Mouse (Mus musculus) monocyte, adult 2 months (primary cell): ENCODE measurements around the gene Lbh.

Source experiments
- DNase-seq, 2 experiments: peaks; one replicate each; pipeline ENCODE4 v3.0.0; 2022; ENCODE audit warnings: low spot score in 2 of 2, low read depth in 1 of 2

The Lbh gene

DNA sequence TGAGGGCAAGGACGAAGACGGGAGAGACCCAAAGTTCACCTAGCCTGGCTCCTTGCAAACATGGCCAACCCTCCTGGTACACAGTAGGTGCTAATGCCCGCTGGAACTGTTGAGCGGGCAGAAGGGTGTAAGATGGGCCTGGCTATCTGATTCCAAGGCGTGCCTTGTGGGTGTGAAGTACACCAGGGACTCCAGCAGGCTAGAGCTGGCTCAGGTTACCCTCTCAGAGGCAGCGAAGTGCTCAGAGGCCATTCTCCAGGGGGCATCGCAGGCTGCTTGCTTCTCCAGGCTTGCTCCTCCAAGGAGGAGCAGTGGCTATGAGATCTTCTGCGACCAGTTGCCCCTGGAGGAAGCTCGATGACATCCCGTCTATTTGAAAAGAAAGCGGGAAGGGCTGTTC, 6.8 kb upstream of the Lbh start:
- DNase-seq, result no peak

DNA sequence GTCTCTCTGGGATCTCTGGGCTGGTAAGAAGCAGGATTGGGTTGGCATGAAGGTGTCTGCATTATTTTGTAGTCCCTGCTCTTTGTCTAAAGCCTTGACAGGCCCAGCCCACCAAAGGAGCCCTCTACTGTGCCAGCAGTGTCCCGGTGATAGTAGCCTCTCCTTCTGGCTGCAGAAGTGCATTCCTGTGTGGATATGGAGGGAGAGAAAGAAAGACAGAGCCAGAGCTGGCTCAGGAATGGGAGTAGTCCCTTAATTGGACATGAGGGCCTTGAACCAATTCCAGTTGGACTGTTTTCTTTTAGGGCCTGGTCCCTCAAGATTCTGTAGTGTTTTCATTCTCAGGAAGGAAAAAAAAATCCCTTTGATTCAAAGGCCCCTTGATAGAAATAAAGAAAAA, 6.4 kb upstream of the Lbh start:
- DNase-seq, result no peak

DNA sequence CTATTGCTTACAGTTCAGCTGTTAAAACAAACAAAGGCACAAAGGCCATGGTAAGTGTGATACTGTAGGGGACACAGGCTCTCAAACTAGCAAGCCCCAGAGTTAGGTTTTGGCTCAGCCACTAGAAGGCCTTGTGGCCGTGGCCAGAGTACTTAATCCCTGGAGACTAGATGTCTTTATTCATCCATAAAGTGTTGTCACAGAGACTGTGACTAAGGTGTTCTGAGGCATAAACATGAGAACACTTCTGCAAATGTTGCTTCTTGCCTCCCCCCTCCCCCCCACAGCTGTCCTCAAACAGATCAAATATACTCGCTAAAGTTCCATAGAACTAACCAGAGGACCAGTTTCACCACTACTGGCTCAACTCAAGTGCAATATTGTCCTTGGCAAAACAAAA, 4.0 kb upstream of the Lbh start:
- no peak for DNase-seq

DNA sequence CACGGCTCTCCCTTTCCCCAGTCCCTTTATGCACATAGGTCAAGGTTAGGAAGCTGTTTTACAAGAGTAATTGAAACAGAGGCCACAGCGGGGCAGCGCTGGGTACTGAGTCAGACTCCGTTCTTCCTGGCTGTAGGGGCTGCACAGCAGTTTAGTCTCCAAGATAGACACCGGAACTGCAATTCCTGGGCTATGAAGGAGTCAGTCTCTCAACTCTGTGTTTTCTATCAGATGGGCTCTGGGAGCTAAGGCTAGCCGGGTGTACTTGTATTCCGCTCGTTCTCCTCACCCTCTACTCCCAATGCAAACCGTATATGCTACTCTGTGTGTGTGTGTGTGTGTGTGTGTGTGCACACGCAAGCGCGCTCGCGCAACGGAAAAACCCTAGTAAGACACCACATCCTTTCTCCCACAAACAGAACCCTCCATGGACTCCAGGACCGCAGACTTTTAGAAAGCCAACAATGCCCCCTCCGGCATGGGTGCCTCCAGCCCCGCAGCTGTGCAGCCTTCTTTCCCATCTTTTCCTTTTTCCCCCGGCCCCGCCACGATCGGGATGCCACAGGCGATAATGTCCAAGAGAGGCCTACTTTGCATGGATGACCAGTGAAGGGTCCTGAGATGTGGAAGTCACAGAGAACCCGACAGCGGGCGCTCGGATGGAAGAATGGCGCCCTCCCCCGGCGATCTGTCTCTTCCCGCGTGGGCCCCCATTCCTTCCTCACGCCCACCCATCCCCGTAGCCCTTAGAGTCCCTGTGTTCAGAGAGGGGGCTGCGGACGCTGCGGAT, 669 bp upstream of the Lbh start:
- peak; percentile 5 to 46 for DNase-seq

DNA sequence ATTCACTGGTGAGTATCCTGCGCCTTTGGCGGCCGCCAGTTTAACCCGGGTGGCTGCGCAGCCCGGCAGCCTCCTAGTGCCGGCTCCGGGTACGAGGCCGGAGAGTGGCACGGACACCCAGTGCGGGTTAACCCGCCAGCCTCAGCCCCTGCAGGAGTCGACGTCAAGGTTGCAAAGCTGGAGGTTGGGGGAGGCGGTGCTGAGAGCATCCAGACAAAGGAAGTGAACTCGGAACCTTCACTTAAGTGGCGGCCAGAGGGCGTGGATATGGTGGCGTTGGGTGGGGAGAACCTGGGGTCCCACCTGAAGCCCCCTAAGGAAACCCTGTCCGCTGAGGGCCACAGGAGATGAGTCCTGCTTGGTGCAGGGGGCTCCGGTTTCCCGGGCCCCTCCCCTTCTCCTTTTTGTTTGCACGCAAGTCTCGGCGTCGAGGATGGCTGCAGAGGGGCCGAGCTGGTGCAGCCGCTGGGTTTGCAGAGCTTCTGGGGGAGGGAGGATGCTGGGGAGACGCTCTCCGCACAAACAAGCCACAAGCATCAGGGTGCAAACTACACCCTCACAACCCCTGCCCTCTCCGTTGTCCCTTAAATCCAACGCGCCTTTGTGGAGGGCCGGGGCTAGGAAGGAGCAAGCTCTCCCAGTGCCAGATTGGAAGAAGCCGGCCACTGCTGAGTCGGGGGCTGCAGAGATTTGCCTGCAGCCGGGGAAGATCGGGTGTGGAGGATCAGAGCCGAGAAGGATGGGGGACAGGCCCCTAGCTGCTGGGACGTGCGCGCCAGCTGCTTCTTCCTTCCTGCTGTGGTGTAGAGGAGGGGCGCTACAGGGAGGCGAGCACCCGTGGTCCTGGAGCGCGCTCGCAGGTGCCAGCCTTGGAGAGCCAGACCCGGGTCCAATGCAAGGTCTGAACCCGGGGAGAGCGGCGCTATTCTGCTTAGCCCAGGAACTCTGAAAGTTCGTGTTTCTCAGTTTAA, 751 bp downstream of the Lbh start:
- peak; percentile 5 to 57 for DNase-seq

DNA sequence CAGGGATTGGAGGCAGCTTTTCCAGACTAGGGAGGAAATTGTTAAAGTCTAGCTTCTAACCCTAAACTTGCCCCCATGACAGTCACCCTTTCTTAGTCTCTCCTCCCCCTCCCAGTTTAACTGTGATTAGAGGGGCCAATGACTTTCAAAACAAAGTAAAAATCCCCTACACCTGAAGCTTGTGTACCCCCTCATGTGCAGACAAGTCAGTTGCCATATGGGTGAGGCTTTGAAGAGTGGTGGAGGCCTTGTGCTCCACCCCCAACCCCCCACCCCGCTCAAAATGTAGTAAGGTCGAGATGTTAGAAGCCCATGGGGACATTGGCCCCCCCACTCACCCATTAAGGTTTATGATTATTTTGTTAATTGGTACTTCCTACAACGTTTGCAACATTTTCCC, 1.5 kb downstream of the Lbh start:
- no peak for DNase-seq

DNA sequence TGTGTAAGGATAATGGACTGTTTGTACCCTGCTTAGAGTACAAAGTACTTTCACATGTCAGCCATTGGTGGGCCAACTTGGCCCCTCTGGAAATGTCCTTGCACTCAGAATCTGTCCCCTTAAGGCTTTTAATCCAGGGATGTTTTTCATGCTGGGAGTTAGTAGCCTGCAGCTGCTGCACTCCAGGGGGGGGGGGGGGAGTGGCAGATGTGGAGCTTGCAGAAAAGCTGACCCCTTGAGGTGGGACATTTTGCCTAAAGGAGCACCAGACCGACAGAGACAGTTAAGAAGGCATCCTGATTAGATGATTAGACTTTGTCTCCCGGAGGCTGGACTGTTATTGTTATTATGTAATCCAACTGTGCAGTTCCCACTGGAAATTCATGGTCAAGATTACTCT, 2.3 kb downstream of the Lbh start:
- no peak for DNase-seq

DNA sequence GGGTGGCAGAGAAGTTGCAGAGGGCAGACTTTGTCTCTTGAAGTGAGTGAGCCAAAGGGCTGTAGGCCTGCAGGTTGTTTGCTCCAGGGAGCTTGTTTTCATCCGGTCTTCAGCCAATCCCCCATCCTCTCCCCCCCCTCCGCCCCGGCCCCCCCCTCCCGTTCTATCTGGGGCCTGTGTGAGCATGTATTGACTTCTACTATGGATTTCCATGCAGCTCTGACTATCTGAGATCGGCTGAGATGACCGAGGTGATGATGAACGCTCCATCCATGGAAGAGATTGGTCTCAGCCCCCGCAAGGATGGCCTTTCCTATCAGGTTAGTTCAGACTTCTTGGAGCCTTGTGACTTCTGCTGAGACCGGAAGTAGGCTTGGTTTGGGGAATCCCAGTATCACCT, 2.9 kb downstream of the Lbh start:
- DNase-seq, result no peak

DNA sequence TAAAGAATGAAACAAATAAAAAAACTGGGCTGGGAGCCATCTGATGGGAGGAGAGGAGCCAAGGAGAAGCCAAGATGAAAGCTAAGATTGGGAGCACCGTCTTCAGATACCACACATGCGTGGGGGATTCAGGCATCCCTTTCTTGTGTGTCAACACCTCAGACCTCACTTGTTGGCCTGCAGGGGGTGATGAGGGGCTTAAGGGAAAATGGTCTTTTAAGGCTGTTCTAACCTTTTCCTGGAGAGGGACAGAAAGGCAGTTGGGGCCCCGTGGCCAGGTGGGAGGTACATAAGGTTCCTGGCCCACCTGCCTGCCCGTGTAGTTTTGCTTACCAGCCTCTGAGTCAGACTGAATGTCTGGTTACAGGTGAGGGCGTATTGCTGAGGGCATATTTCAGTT, 4.1 kb downstream of the Lbh start:
- no peak for DNase-seq

DNA sequence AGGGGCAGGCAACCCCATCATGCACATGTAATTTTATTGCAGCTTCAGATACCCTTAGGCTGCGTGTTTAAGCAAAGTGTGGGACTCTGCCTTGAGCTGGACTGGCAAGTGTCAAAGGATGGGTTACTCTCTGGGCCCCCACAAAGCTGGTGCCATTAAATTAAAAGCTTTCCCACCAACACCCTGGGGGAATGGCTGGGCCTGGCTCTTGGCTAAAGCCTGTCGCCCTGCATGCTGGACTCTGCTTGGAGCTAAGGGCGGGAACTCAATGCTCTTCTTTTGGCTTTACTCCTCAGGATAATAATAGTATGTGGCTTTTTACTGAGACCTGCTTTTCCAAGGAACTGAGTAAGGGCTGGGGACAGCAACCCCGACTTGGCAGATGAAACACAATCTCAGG, 5.2 kb downstream of the Lbh start:
- DNase-seq, result no peak

DNA sequence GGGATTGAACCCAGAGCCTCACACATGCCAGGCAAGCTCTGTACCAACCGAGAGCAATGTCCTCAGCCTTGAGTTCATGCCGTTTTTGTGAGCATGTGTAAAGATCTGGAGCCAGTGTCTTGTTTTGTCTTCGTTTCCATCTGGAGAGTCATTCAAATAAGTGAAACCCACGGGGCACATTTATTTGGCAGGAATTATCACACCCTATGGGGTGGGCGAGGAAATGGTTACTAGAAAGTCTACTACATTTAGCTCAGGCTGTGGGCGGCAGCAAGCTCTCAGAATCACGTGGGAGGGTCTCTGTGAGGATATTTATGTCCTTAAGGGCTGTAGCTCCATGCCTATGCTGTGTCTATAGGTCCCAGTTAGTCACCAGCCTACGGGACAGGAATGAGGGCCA, 6.2 kb downstream of the Lbh start:
- DNase-seq, result no peak

DNA sequence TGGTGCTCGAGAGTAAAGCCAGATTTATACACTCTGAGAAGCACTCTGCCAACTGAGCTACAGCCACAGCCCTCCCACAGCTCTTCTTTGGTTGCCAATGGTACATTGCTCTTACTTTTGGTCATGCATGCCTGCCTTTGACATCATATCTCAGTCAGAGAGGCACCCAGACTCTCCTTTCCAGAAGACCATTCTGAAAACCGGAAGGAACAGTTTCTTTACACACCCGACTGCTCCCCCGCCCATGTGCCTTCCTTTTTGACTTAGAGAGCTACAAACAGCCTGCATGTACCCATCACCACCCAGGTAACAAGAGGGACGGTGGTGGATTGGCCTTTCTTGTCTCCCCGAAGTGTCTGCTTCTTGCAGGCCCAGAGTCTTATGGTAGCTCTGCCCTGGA, 7.0 kb downstream of the Lbh start:
- no peak for DNase-seq

DNA sequence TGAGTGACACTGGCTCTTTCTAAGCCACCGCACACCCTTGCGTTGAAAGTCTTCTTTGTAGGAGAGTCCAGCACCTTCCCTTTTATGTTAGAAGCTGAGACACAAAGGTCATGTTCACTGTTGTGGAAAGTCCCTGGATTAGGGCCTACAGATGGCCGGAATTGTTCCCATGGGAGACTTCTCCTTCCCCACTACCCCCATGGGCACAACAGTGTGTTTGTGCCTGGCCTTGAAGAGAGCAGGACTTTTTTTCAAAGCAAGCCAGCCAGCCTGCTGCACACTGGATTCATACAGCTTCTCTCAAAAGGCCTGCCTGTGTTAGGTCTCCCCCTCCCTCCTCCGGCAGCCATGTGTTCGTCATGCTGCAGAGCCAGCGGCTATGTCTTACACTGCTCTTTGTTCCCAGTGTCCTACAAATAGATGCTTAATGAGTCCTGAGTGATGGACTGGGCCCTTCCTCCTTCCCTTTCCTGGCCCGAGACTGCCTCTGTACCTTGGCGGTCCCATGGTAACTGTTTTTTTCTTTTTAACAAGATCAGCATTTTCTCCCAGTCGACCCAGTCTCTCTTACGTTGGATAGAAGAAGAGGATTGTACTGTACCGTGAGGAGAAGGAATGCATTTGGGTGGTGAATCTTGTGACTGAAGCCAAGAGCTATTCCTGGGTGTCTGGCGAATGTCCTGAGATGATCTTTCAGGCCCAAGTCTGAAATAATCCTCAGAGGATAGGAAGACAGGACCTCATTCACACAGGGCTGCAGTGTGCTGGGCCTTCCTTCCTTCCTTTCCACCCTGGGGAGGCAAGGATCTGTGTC, 7.9 kb downstream of the Lbh start:
- no peak for DNase-seq

DNA sequence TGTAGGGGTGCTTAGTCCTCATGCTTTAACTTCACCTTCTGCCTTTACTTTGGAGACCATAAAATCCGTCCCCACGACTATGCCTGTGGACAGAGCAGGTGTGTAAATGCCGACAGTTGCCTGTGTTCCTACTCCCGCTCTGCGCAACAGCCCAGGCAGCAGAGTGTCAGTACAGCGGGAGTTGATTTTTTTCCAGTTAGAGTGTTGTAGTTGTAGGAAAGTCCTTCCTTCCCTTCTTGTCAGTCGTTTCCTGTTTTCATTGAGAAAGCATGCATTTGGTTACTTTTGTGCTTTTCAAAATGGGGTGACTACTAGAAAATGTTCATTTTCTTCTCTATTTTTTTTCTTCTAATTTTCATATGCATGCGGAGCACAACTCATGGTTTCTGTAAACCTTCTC, 8.9 kb downstream of the Lbh start:
- no peak for DNase-seq

DNA sequence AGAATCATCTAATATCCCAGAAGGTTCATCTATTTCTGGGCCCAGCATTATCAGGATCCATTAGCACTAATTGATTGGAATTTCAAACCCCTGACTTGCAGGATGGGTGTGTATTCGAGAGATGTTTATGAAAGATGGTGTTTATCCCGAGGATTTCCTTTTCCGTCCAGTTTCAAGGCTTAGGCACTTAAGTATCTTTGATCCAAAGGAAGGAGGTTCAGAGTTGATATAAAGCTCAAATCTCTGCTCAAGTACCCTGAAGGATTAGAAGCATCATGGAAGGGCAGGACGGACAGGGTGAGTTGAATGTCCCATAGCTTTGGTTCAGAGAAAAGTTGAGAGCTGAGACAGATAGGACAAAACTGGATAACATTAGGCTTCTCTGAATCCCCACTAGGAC, 15.0 kb downstream of the Lbh start:
- no peak for DNase-seq

DNA sequence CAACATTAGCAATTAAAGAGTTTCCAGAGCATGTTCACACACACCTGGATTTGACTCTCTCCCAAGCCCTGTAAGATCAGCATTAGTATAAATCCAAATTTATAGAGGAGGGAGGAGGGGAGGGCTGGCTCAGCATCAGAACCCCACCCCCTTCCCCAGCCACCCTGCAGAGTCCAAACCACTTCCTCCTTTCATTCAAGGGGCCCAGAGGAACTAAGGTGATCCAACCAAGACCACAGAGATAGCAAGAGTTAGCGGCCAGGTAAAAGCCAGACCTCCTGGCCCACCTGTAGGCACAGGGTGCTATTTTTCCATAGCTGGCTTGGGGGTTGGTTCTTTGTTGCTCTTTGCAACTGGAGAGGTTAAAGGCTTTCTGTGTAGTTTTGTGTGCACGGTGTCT, 16.0 kb downstream of the Lbh start:
- DNase-seq, result no peak

DNA sequence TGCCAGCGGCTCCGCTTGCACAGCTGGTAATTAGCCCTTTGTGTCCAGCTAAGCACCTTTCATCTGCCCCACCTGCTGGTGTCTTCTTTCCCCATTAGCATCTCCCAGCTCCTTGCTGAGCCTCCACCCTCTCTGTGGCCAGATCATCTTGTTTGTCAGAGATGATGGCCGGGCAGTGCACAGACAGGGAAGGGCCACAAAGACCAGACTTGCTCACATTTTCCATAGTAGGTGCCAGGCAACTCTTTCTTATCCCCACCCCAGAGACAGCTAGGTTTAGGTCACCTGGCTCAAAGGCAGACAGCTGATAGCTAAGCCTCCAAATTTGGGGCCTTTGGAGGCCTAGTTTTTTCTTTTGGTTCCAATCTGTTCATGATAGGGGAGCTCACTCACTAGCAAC, 16.5 kb downstream of the Lbh start:
- DNase-seq, result no peak

DNA sequence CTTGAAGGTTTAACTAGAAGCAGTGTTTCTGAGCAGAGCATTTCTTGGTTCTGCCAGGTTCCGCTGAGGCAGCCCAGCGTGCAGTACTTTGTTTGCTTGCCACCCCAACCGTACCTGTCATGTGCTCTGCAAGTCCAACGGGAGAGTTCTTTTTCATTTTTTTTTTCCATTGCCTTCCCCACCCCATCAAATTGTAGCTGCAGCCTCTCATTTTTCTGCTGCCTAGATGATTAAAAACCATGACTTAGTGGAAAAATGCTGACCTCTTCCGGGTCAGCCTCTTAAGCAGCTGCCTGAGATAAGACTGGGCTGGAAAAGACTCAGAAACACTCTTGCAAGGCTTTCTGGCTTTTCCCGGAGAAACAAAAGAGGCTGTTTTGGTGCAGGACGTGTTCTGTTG, 17.8 kb downstream of the Lbh start:
- no peak for DNase-seq

DNA sequence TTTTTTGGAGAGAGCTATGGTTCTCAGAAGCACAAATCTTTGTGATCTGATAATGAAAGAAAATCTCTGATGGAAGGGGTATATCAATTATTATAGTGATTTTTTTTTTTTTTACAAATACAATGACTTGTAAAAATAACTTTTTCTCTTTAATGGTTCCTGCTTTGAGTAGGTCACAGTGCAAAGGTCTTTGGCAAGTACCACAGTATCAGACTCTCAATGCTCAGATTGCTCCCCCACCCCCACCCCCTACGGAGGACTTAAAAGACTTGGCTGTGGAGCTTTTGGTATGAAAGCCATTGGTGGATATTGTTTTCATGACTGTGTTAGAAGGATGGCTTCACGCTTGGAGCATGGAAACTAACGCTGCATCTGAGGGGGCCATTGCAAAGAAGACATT, 18.2 kb downstream of the Lbh start:
- DNase-seq, result no peak

DNA sequence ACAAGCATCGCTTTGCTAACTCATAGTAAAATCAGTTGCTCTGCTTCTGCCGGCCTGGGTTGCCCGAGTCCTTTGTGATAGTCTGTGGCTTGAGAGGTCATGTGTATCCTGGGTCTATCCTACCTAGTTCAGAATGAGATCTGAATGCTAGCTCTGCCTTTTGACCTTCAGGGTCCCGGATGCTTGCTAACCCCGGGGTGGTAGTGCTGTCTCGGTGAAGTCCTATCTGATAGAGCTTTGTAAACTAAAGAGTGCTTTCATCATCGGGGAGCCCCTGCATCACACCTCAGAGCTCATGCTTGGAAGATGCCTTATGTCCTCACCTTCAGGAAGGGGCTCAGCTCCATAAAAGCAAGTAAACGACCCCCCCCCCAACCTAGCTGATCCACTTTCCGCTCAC, 19.1 kb downstream of the Lbh start:
- no peak for DNase-seq

DNA sequence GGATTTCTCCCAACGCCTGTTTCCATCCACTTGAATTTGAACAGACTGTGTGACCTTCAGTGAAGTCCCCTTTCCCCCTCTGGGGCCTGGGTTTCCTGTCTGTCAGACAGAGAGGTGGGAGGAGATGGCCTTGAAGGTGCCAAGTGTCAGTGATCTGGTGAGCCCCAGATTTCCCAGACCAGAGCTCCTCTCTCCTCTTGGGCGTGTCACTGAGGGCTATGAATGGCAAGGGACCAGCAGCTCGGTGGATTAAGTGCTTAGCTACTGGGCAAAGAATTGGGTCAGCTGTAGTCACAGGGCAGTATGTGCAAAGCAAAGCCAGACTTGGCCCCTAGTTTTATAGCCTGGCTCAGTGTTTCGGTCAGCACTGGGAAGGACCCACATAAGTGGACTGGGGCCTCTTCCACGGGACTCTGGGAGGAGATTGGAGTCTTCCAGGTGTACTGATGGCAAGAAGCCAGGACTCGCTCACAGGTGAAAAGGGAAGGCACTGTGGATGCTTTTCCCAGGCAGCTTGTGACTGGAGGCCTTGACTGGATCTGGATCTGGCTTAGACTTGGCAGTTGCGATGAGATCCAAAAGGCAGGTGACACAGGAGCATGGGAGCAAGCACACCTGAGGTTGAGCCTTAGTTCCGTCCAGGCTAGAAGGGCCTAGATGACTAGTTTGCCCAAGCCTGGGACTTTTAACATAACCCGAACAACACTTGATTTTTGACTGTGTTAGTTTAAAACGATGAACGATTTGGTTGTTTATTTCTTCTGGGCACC, 20.1 kb downstream of the Lbh start:
- DNase-seq, result no peak
